Mouse (Mus musculus) neutrophil, adult 59 days (primary cell): Measurements from ENCODE around the gene Msl3l2. TPM values are rescaled to one million over a fixed set of nuclear protein-coding genes. Genes with fewer than 3 reads are reported as not detected.

Source experiments
- total RNA-seq, 2 experiments: library from RNA; stranded (reverse); gene quantifications; 1 replicate in 1 of 2; 2 replicates in 1 of 2; pipeline ENCODE4 v1.2.4; 2023

Gene Msl3l2
- 1 to 10 TPM; 5.7 TPM for total RNA-seq

GRCm38 (mm10) chr10:56106333-56106995 lies at the start of gene Msl3l2:
Msl3l2 (plus strand) TSS chr10:56106917.

Other genes with a start within 250 kb of the Msl3l2 start
- gene Tbc1d32, start 121.8 kb downstream of the Msl3l2 start, total RNA-seq, result 1 to 10 TPM in 1 of 2 experiments, under 1 TPM in 1; 0.89 to 1.1 TPM